ENCODE assay signal across 9 mouse cellular contexts in genomic region chr7:102417398-102417797, GRCm38 (mm10). TPM values are rescaled to one million over a fixed set of nuclear protein-coding genes. Genes with fewer than 3 reads are reported as not detected.
A peak's percentile ranks its signal among the peaks of the same experiment; 100 is the strongest.
DNase-seq lines count a peak whose midpoint lies in the region; ATAC-seq lines count a peak whose summit lies in the region.
"Had no signal": no experiment of that assay in that cellular context is flagged by ENCODE, and none has a peak within 500 bp of the region (broad histone marks: within the 10 kb centered on the region; RNA-seq: fewer than 3 reads in every experiment).

No protein-coding gene starts in this region.

- no peaks in the 10 kb centered on the region for H3K4me1 ChIP-seq in hindbrain, embryonic 13.5 days (replicated peaks)
- H3K4me1 ChIP-seq: embryonic facial prominence, embryonic 13.5 days had no signal

- H3K27me3 ChIP-seq in hindbrain, embryonic 13.5 days, result no peaks in the 10 kb centered on the region
- H3K27me3 ChIP-seq: embryonic facial prominence, embryonic 13.5 days had no signal

- no peak overlapping the region for H3K27ac ChIP-seq in hindbrain, embryonic 13.5 days
- H3K27ac ChIP-seq: embryonic facial prominence, embryonic 13.5 days had no signal

- H3K9ac ChIP-seq in hindbrain, embryonic 13.5 days, result no peak overlapping the region
- H3K9ac ChIP-seq: embryonic facial prominence, embryonic 13.5 days had no signal

- WGBS in hindbrain, embryonic 13.5 days, result 4% methylated on average over 4 of the region's 4 CpGs

- peak; percentile 63 for ATAC-seq in erythroid progenitor cell, adult 5-6 weeks (replicated peaks; ENCODE audit: low FRiP score, poor library complexity, severe bottlenecking)
- ATAC-seq in hindbrain, embryonic 13.5 days (ENCODE audit: low FRiP score), result peak; percentile 80

- no peaks in the 10 kb centered on the region for H3K36me3 ChIP-seq in hindbrain, embryonic 13.5 days

- DNase-seq in left cerebral cortex, adult 11 months (ENCODE audit: low spot score), result peak; percentile 33
- no peak for DNase-seq in left cerebral cortex, adult 8-10 months (ENCODE audit: low spot score in 2 of 2)
- DNase-seq in brain, embryonic 18.5 days (ENCODE audit: low read depth, low spot score), result peak; percentile 49
- DNase-seq in layer of hippocampus, postnatal 10 days (ENCODE audit: low spot score in 2 of 2), result peak; percentile 33 to 53
- peak; percentile 63 for DNase-seq in lung, postnatal 36 days
- peak; percentile 47 to 55 for DNase-seq in right cerebral cortex, adult 2 months (ENCODE audit: low spot score in 2 of 2)

- no peak overlapping the region for H3K4me2 ChIP-seq in hindbrain, embryonic 13.5 days
- H3K4me2 ChIP-seq: embryonic facial prominence, embryonic 13.5 days had no signal

- H3K4me3 ChIP-seq in hindbrain, embryonic 13.5 days, result no peak overlapping the region
- H3K4me3 ChIP-seq: embryonic facial prominence, embryonic 13.5 days had no signal

- no peaks in the 10 kb centered on the region for H3K9me3 ChIP-seq in hindbrain, embryonic 13.5 days
- H3K9me3 ChIP-seq: embryonic facial prominence, embryonic 13.5 days had no signal

RNA-seq across cellular contexts. Expression of gene Rrm1, which starts 24.1 kb away (rescaled TPM):
- total RNA-seq in left cerebral cortex, adult 8-10 months (2022), result 10 to 100 TPM; 12.1 to 14.6 (median 13.2) TPM
- total RNA-seq in erythroid progenitor cell, adult 5-6 weeks (2015; ENCODE audit: low replicate concordance), result 304 and 358 TPM in 2 replicates
- total RNA-seq in erythroid progenitor cell, adult 5-6 weeks (2017; ENCODE audit: low replicate concordance), result 865 and 917 TPM in 2 replicates
- polyA plus RNA-seq in hindbrain, embryonic 13.5 days (2015; fragmentation: Nextera tagmentation; extraction: Ambion mirVana), result 58.6 and 59.2 TPM in 2 replicates
- 10 to 100 TPM; 15.6 to 18.8 TPM for total RNA-seq in layer of hippocampus, postnatal 10 days (2021)

Comparison
In these comparisons a context has a peak if more than half of its experiments do, and no peak if none do; other contexts are left out.
1. DNase-seq: peak in left cerebral cortex, adult 11 months (single experiment), brain, embryonic 18.5 days (single experiment), layer of hippocampus, postnatal 10 days (2 of 2), lung, postnatal 36 days (single experiment) and right cerebral cortex, adult 2 months (2 of 2); none in left cerebral cortex, adult 8-10 months (0 of 2).
2. RNA of gene Rrm1, which starts 24.1 kb away (total RNA-seq): 304 to 917 TPM in erythroid progenitor cell, adult 5-6 weeks; 15.6 to 18.8 TPM in layer of hippocampus, postnatal 10 days and 12.1 to 14.6 TPM in left cerebral cortex, adult 8-10 months; every median in the first group is over 10 times any median in the second.